Mouse (Mus musculus): ENCODE data around the gene Rasgrp1.

GRCm38 (mm10) chr2:117312030-117312429 lies 30.8 kb downstream of the Rasgrp1 start:
- TF ChIP-seq CTCF (IDR thresholded peaks at IDR 0.05; ENCODE audit: borderline replicate concordance, insufficient read depth, low read length) (no peak), POLR2A (IDR thresholded peaks at IDR 0.05; ENCODE audit: low read depth, low read length) (no peak)

Measured in embryonic fibroblast, embryonic 13.5 days (primary cell).